Mouse (Mus musculus) midbrain, embryonic 12.5 days (tissue): ENCODE data around the gene Grik4. TPM values are rescaled to one million over a fixed set of nuclear protein-coding genes. Genes with fewer than 3 reads are reported as not detected.

Experiments
- ATAC-seq: fragments of 200-750 bp; cut with Nextera tagmentation; 2 replicates; pipeline ENCODE4 v1.8.0; 2017; ENCODE audit warnings: low read depth, moderate TSS enrichment, moderate library complexity; ENCODE audit not compliant: low FRiP score
- H3K27ac ChIP-seq: fragments of 300-500 bp; sonication (generic); replicated peaks from 2 replicates; pipeline ENCODE4 v1.5.1; 2016; ENCODE audit warnings: mild to moderate bottlenecking
- H3K27me3 ChIP-seq: fragments of 300-500 bp; sonication (generic); 2 replicates; pipeline ENCODE4 v1.6.1; 2016; ENCODE audit warnings: mild to moderate bottlenecking
- H3K36me3 ChIP-seq: fragments of 300-500 bp; sonication (generic); 2 replicates; pipeline ENCODE4 v1.6.1; 2016
- H3K4me1 ChIP-seq: fragments of 300-500 bp; sonication (generic); 2 replicates; pipeline ENCODE4 v1.6.1; 2016
- H3K4me2 ChIP-seq: fragments of 300-500 bp; sonication (generic); replicated peaks from 2 replicates; pipeline ENCODE4 v1.6.1; 2016; ENCODE audit warnings: mild to moderate bottlenecking, moderate library complexity
- H3K4me3 ChIP-seq: fragments of 300-500 bp; sonication (generic); 2 replicates; pipeline ENCODE4 v1.5.1; 2016; ENCODE audit warnings: mild to moderate bottlenecking
- H3K9ac ChIP-seq: fragments of 300-500 bp; sonication (generic); replicated peaks from 2 replicates; pipeline ENCODE4 v1.6.1; 2016; ENCODE audit warnings: mild to moderate bottlenecking, moderate library complexity
- H3K9me3 ChIP-seq: fragments of 300-500 bp; sonication (generic); 2 replicates; pipeline ENCODE4 v1.6.1; 2016; ENCODE audit warnings: mild to moderate bottlenecking
- WGBS: fragments of 180-500 bp; shearing (Covaris S2); methylation state at CpG from one replicate; pipeline ENCODE4 v1.1.7; 2016; 5-methylcytosine and 5-hydroxymethylcytosine counted together
- polyA plus RNA-seq: library from polyadenylated mRNA; unstranded; fragments of >200 nt; fragmentation: Nextera tagmentation; extraction: Ambion mirVana; gene quantifications from 2 replicates; pipeline ENCODE4 v1.2.1, GENCODE M21; 2016

Grik4 gene
- polyA plus RNA-seq, 1 experiment from 2014 or later: 3.6 TPM

GRCm38 (mm10) chr9:42727186-42727585, 217.1 kb downstream of the Grik4 start:
- Histone ChIP-seq H3K4me1 (peaks cover 9% of the 10 kb centered on the region), H3K4me2 (no peak overlapping the region), H3K9me3 (no peaks in the 10 kb centered on the region), H3K4me3 (no peak overlapping the region), H3K36me3 (no peaks in the 10 kb centered on the region), H3K9ac (no peak overlapping the region), H3K27ac (no peak overlapping the region), H3K27me3 (no peaks in the 10 kb centered on the region)
- WGBS: 82% methylated on average over 5 of the region's 5 CpGs
- no peak for ATAC-seq

DNA sequence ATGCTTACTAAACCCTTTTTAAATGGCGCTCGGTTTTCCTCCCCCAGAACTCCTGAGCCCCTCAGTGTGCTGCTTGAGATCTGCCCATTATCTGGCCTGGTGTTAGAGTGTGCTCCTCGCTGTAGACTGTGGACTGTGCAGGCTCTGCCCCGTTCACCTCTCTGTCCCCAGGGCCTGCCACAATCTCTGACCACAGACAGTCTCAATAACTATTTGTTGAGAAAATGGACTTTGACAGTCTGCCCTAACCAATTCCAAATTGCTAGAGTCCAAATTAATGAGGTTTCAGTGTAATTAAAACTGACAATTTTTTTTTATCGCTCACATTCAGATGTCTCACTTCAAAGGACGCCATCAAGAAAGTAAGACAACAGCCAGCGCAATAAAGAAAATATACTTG, 220.2 kb downstream of the Grik4 start:
- no peak overlapping the region for H3K9ac ChIP-seq
- no peak overlapping the region for H3K4me3 ChIP-seq
- H3K36me3 ChIP-seq: no peaks in the 10 kb centered on the region
- H3K4me2 ChIP-seq: no peak overlapping the region
- no peaks in the 10 kb centered on the region for H3K9me3 ChIP-seq
- ATAC-seq: no peak
- 64% methylated on average over 7 of the region's 7 CpGs for WGBS
- peaks cover 6% of the 10 kb centered on the region for H3K4me1 ChIP-seq
- no peaks in the 10 kb centered on the region for H3K27me3 ChIP-seq
- H3K27ac ChIP-seq: no peak overlapping the region; the same call in 1 of the 2 replicates

DNA sequence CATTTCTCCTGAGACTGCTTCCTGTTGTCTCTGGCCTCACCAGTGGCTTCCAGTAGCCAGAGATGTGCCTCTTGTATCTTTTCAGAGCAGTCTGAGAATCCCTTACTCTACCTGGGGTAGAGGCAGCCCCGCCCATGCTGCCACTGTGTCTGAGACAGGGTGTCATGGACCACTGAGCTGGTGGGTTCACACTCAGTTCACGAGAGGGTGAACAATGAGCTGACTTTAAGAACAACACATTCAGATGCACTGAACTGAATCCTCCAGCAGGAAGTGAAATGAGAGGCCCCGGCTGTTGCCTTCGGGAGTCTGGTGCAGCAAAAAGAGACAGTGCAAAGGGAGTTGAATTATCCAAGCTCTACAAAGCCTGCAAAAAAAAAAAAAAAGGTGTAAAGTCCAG, 221.8 kb downstream of the Grik4 start:
- no peaks in the 10 kb centered on the region for H3K27me3 ChIP-seq
- H3K9me3 ChIP-seq: no peaks in the 10 kb centered on the region
- no peaks in the 10 kb centered on the region for H3K36me3 ChIP-seq
- no peak overlapping the region for H3K9ac ChIP-seq
- peaks cover 6% of the 10 kb centered on the region for H3K4me1 ChIP-seq
- 26% methylated on average over 4 of the region's 4 CpGs for WGBS
- H3K4me3 ChIP-seq: no peak overlapping the region
- no peak for ATAC-seq
- H3K27ac ChIP-seq: no peak overlapping the region
- H3K4me2 ChIP-seq: no peak overlapping the region

DNA sequence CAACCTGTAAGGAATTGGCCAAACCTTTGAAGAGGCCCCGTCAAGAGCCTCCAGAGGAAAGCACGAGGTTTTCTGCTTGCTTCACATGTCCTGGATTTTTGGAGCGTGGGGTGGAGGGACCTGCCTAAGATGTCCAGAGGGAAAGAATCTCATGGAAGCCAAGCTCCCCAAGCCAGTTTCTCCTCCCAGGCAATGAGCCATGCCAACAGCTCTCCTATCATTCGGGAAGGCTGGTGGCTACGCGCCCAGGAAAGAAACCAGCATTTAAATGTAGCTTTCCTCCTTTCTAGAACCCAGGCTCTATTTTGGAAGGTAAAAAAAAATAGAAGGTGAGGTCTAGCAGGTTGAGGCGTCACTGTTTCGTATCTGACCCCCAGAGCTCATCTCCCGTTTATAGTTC, 222.6 kb downstream of the Grik4 start:
- Histone ChIP-seq H3K4me2 (no peak overlapping the region), H3K4me1 (peaks cover 6% of the 10 kb centered on the region), H3K9me3 (no peaks in the 10 kb centered on the region), H3K27ac (no peak overlapping the region), H3K9ac (no peak overlapping the region), H3K27me3 (no peaks in the 10 kb centered on the region), H3K4me3 (no peak overlapping the region), H3K36me3 (no peaks in the 10 kb centered on the region)
- ATAC-seq: no peak
- WGBS: 88% methylated on average over 9 of the region's 9 CpGs

GRCm38 (mm10) chr9:42721146-42721545, 223.1 kb downstream of the Grik4 start:
- no peak overlapping the region for H3K9ac ChIP-seq
- no peak overlapping the region for H3K4me3 ChIP-seq
- ATAC-seq: no peak
- no peaks in the 10 kb centered on the region for H3K9me3 ChIP-seq
- H3K4me2 ChIP-seq: no peak overlapping the region
- peaks cover 6% of the 10 kb centered on the region for H3K4me1 ChIP-seq
- WGBS: 84% methylated on average over 4 of the region's 4 CpGs
- H3K27ac ChIP-seq: no peak overlapping the region
- no peaks in the 10 kb centered on the region for H3K27me3 ChIP-seq
- H3K36me3 ChIP-seq: no peaks in the 10 kb centered on the region

GRCm38 (mm10) chr9:42713912-42714311, 230.4 kb downstream of the Grik4 start:
- no peaks in the 10 kb centered on the region for H3K9me3 ChIP-seq
- no peak overlapping the region for H3K4me3 ChIP-seq
- no peak overlapping the region for H3K9ac ChIP-seq
- no peak for ATAC-seq
- H3K36me3 ChIP-seq: no peaks in the 10 kb centered on the region
- WGBS: 91% methylated on average over 8 of the region's 8 CpGs
- no peaks in the 10 kb centered on the region for H3K4me1 ChIP-seq
- no peak overlapping the region for H3K27ac ChIP-seq
- H3K4me2 ChIP-seq: no peak overlapping the region
- no peaks in the 10 kb centered on the region for H3K27me3 ChIP-seq

DNA sequence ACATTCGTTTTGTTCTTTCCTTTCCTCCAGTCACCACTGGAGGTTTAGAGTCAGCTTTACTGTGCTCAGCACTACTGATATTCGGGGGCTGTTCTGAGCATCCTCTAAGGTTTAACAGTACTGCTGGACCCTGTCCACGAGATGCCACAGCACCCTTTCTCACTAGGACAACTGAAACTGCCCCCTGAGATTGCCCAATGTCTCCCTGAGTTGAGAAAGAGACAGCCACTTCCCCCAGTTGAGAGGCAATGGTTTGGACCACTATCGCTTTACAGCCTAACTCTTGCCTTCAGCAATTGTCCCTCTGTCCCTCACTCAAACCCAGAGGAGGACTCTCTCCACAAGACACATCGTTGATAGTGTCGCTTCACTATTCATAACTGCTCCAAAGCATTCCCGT, 238.4 kb downstream of the Grik4 start:
- Histone ChIP-seq H3K27ac (no peak overlapping the region), H3K36me3 (no peaks in the 10 kb centered on the region), H3K4me1 (peaks cover 4% of the 10 kb centered on the region; the same call in 1 of the 2 replicates), H3K4me2 (no peak overlapping the region), H3K4me3 (no peak overlapping the region), H3K27me3 (no peaks in the 10 kb centered on the region), H3K9me3 (no peaks in the 10 kb centered on the region), H3K9ac (no peak overlapping the region)
- WGBS: 87% methylated on average over 7 of the region's 7 CpGs
- no peak for ATAC-seq

DNA sequence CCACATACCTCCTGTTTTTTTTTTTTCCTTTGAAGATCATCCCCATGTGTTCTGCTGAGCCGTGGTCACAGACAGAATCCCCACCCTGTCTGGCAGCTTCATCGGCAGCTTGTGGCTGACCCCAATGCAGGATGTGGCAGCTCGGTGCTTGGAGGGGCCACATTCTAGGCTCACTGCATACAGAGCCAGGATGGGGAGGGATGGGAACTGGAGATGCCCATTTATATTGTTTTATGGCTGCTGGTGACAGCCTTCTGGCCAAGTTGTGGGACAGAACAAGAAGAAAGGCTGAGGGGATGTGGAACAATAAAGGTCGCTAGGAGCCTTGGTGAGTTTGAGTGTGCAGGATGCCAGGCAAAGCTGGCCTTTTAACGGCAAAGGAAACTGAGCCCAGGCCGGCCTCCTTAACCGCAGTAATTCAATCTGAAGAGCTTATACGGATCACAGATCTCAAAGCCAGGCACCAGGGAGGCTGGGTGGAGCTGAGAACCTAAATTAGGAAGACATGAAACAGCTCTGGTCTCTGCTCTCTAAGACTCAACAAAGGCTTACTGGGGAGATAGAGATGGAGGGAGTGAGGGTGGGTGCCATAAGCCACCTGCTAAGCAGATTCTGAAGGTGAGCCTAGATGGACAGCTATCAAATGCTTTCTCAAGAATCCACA, 241.0 kb downstream of the Grik4 start:
- 28% methylated on average over 8 of the region's 8 CpGs for WGBS
- H3K36me3 ChIP-seq: no peaks in the 10 kb centered on the region
- H3K27ac ChIP-seq: no peak overlapping the region
- H3K4me2 ChIP-seq: no peak overlapping the region
- H3K4me3 ChIP-seq: no peak overlapping the region
- H3K27me3 ChIP-seq: no peaks in the 10 kb centered on the region
- no peak overlapping the region for H3K9ac ChIP-seq
- no peak for ATAC-seq
- H3K9me3 ChIP-seq: peaks cover 8% of the 10 kb centered on the region; the same call in 1 of the 2 replicates
- peaks cover 4% of the 10 kb centered on the region; the same call in 1 of the 2 replicates for H3K4me1 ChIP-seq

GRCm38 (mm10) chr9:42702231-42703132, 241.8 kb downstream of the Grik4 start:
- peaks cover 9% of the 10 kb centered on the region; the same call in 1 of the 2 replicates for H3K9me3 ChIP-seq
- no peaks in the 10 kb centered on the region for H3K27me3 ChIP-seq
- H3K4me1 ChIP-seq: peaks cover 4% of the 10 kb centered on the region; the same call in 1 of the 2 replicates
- H3K9ac ChIP-seq: no peak overlapping the region
- H3K36me3 ChIP-seq: no peaks in the 10 kb centered on the region
- WGBS: 71% methylated on average over 11 of the region's 11 CpGs
- H3K4me3 ChIP-seq: no peak overlapping the region
- H3K4me2 ChIP-seq: no peak overlapping the region
- no peak overlapping the region for H3K27ac ChIP-seq
- no peak for ATAC-seq

DNA sequence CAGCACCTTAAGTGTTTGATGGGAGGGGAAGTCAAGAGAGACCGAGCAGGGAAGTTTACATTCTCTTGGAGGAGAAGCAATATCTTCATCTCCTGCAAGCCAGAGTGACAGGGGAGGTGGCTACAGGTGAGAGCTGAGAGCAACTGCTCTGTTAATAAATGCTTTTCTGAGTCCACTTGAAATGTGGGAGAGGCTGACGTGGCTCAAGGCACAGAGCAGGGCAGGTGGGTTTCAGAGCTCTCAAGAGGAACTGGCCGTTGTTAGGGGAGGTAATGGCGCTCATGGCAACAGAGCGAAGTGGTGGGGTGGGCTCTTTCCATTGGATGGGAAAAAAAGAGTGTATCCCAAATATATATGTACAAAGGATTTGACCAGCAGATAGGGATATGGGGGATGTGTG, 242.6 kb downstream of the Grik4 start:
- H3K36me3 ChIP-seq: no peaks in the 10 kb centered on the region
- peaks cover 9% of the 10 kb centered on the region; the same call in 1 of the 2 replicates for H3K9me3 ChIP-seq
- no peak overlapping the region for H3K4me2 ChIP-seq
- no peak overlapping the region for H3K27ac ChIP-seq
- H3K27me3 ChIP-seq: no peaks in the 10 kb centered on the region
- no peak overlapping the region for H3K9ac ChIP-seq
- WGBS: 91% methylated on average over 5 of the region's 5 CpGs
- no peak overlapping the region for H3K4me3 ChIP-seq
- ATAC-seq: no peak
- peaks cover 4% of the 10 kb centered on the region; the same call in 1 of the 2 replicates for H3K4me1 ChIP-seq

DNA sequence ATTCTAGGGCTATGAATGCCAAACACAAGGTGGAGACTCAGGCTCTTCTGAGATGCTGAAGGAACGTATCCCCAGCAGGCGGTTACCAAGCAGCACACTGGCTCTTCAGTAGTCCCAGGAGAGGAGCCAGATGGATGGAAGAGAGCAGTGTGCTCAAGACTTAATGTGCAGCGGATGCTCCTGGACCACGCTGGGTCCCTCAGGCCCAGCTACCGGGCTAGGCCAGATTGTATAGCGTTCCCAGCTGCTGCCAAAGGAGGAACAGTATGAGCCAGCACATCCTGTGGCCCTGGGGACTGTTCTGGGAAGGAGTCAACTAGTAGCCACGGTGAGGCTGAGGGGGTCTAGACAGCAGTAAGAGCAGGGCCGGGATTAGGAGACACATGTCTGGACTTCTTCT, 251.3 kb downstream of the Grik4 start:
- Histone ChIP-seq H3K36me3 (no peaks in the 10 kb centered on the region), H3K9me3 (no peaks in the 10 kb centered on the region), H3K4me3 (no peak overlapping the region), H3K9ac (no peak overlapping the region), H3K4me1 (no peaks in the 10 kb centered on the region), H3K27me3 (no peaks in the 10 kb centered on the region), H3K27ac (no peak overlapping the region), H3K4me2 (no peak overlapping the region)
- WGBS: 73% methylated on average over 8 of the region's 8 CpGs
- no peak for ATAC-seq

DNA sequence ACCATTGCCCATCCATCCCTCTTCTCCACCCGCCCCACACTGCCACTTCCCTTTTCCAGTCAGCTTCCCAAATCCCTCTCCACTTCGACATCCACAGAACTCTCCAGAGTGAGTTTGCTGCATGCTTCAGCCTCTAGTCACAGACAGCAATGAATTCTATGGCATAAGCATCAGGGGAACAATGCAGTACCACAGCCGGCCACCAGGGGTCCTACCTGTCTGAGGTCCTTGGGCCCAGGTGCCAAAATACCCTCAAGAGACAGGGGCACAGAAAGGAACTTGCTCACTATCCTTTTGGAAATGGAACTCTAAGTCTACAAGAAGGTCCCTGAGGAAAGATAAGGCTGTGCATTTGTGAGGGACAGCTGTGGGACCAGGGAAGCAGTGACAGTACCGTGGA, 256.1 kb downstream of the Grik4 start:
- ATAC-seq: no peak
- Histone ChIP-seq H3K4me3 (no peak overlapping the region), H3K4me2 (no peak overlapping the region), H3K9me3 (no peaks in the 10 kb centered on the region), H3K36me3 (no peaks in the 10 kb centered on the region), H3K27me3 (no peaks in the 10 kb centered on the region), H3K9ac (no peak overlapping the region), H3K4me1 (no peaks in the 10 kb centered on the region), H3K27ac (no peak overlapping the region)
- 37% methylated on average over 4 of the region's 4 CpGs for WGBS
